Mouse (Mus musculus): ENCODE data around the gene Scgb1b10. TPM values are rescaled to one million over a fixed set of nuclear protein-coding genes. Genes with fewer than 3 reads are reported as not detected.

Scgb1b10 gene
- not detected in 2 replicates for polyA plus RNA-seq (2012; ENCODE audit: low replicate concordance)

GRCm38 (mm10) chr7:32100553-32100952, at the start of gene Scgb1b10:
Gene Scgb1b10 (plus strand): TSS chr7:32100853.

Other genes starting within 250 kb of the Scgb1b10 start
- not detected in 2 replicates for gene Scgb2b11, start 110.3 kb downstream of the Scgb1b10 start, polyA plus RNA-seq (2012; ENCODE audit: low replicate concordance)
- not detected in 2 replicates for gene Scgb1b11, start 122.0 kb downstream of the Scgb1b10 start, polyA plus RNA-seq (2012; ENCODE audit: low replicate concordance)
- gene Scgb2b12, start 226.4 kb downstream of the Scgb1b10 start, polyA plus RNA-seq (2012; ENCODE audit: low replicate concordance), result not detected in 2 replicates
- gene Scgb1b12, start 233.3 kb downstream of the Scgb1b10 start, polyA plus RNA-seq (2012; ENCODE audit: low replicate concordance), result not detected in 2 replicates